Mouse (Mus musculus): ENCODE data around the gene Insrr. TPM values are rescaled to one million over a fixed set of nuclear protein-coding genes. Genes with fewer than 3 reads are reported as not detected.
"Not testable (repeated sequence)": the region's sequence is repeated elsewhere in the genome, so short reads cannot be mapped to it uniquely, and the experiment has no call there.

Insrr gene
- polyA plus RNA-seq, 1 experiment from 2014 or later = 1.4 TPM

DNA sequence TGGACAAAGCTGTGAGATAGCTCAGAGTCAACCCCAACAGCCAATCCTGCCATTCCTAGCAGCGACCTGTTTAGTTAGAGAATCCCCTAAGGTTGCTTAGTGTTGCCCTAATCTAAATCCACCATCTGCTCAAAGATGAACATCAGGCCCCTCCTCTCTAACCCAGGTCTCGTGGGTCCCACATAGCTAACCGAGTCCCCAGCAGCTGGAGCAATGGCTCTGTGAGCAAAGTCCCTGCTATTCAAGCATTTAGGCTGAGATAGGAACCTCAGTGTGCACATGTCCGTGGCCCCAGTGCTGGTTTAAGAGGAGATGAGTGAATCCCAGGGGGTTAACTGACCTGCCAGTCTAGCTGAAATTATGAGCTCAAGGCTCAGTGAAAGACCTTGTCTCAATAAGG, 49.4 kb downstream of the Insrr start:
- 70% methylated on average over 4 of the region's 4 CpGs for WGBS
- no peak overlapping the region for H3K4me2 ChIP-seq
- no peak overlapping the region for H3K4me3 ChIP-seq
- H3K9ac ChIP-seq = no peak overlapping the region
- no peaks in the 10 kb centered on the region for H3K27me3 ChIP-seq
- H3K36me3 ChIP-seq = no peaks in the 10 kb centered on the region
- H3K27ac ChIP-seq = no peak overlapping the region
- H3K9me3 ChIP-seq = no peaks in the 10 kb centered on the region
- ATAC-seq (ENCODE audit: low FRiP score) = no peak
- H3K4me1 ChIP-seq (replicated peaks) = no peaks in the 10 kb centered on the region

GRCm38 (mm10) chr3:87846650-87847110, 49.9 kb downstream of the Insrr start, which contains the start of gene Sh2d2a:
TSS of gene Sh2d2a (plus strand) at chr3:87846755.
- Histone ChIP-seq H3K4me2 (no peak within 1 kb of the TSS), H3K9ac (no peak within 1 kb of the TSS), H3K9me3 (no peaks in the 10 kb centered on the region), H3K4me1 (replicated peaks) (no peaks in the 10 kb centered on the region), H3K4me3 (no peak within 1 kb of the TSS), H3K27ac (no peak within 1 kb of the TSS), H3K27me3 (no peaks in the 10 kb centered on the region), H3K36me3 (no peaks in the 10 kb centered on the region)
- 89% methylated on average over 7 of the region's 7 CpGs for WGBS
- ATAC-seq (ENCODE audit: low FRiP score) = no peak

DNA sequence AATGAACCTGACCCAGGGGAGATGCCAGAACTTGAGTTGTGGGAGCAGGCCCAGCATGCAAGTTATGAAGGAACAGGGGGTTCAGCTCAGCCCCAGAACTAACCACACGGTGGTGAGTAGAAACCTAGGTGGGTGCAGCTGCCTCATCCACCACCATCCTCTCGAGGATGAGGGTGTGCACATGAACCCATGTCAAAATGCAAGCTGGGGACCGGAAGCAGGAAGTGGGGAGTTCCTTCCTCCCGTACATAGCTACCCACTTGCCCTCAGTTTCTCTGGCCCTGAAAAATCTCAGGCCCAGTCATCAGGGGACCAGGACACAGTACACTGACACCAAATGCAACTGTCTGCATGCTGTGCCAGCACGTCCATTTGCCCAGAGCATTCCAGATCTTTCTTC, 50.9 kb downstream of the Insrr start:
- WGBS = 78% methylated on average over 5 of the region's 5 CpGs
- H3K27me3 ChIP-seq = no peaks in the 10 kb centered on the region
- ATAC-seq (ENCODE audit: low FRiP score) = no peak
- H3K4me1 ChIP-seq (replicated peaks) = no peaks in the 10 kb centered on the region
- no peaks in the 10 kb centered on the region for H3K9me3 ChIP-seq
- no peak overlapping the region for H3K9ac ChIP-seq
- H3K36me3 ChIP-seq = no peaks in the 10 kb centered on the region
- no peak overlapping the region for H3K4me3 ChIP-seq
- H3K4me2 ChIP-seq = no peak overlapping the region
- no peak overlapping the region for H3K27ac ChIP-seq

- peaks cover 9% of the 10 kb centered on the region for H3K4me1 ChIP-seq (replicated peaks)
- no peaks in the 10 kb centered on the region for H3K9me3 ChIP-seq
- H3K27ac ChIP-seq = no peak overlapping the region
- H3K27me3 ChIP-seq = no peaks in the 10 kb centered on the region
- H3K36me3 ChIP-seq = no peaks in the 10 kb centered on the region
- WGBS = 84% methylated on average over 14 of the region's 14 CpGs
- no peak for ATAC-seq (ENCODE audit: low FRiP score)
- H3K9ac ChIP-seq = no peak overlapping the region
- no peak overlapping the region for H3K4me3 ChIP-seq
- no peak overlapping the region for H3K4me2 ChIP-seq
Observed at GRCm38 (mm10) chr3:87849117-87849516, 52.4 kb downstream of the Insrr start.

DNA sequence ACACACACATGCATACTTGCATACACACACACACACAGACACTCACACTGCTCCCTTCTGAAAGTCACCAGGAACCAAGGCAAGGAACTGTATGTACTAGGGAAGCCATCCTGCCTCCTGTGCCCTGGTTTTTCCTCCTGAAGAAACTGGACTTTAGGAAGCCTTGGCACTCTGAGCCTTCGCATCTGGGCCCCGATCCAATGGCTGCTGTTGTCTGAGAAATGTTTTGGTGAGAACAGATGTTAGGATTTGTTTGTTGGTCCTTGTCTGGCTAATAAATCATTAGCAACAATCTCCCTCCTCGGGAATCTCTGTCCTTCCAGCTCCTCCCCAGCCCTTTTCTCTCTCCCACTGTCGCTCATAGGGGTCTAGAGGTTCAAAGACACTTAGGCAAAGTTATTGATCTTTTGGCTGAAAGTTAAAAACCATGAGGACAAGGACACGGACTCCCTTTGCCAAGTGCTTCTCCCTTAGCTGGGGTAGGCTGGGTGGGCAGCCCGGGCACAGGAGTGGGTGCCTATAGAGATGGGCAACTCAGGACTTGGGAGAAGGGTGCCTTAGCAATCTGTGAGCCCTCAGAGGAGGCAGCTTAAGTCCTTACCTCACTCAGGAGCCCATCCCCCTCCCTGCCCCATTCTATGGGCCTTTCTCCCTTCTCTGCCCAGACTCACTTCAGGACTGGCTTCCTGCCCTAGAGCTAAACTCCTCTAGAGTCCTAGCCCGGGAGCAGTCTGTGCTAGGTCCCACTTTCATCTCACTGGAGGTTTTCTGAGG, 58.2 kb downstream of the Insrr start:
- peak overlapping the region; percentile 3; the same call in 1 of the 2 replicates for H3K27ac ChIP-seq
- H3K4me3 ChIP-seq = no peak overlapping the region
- H3K4me1 ChIP-seq (replicated peaks) = peaks cover 16% of the 10 kb centered on the region
- 0 out of 2 replicates have a peak overlapping the region, but pooled peaks have one; percentile 5 for H3K9ac ChIP-seq
- H3K4me2 ChIP-seq = no peak overlapping the region
- 64% methylated on average over 7 of the region's 7 CpGs for WGBS
- H3K36me3 ChIP-seq = peaks cover 38% of the 10 kb centered on the region
- no peaks in the 10 kb centered on the region for H3K27me3 ChIP-seq
- H3K9me3 ChIP-seq = no peaks in the 10 kb centered on the region
- no peak for ATAC-seq (ENCODE audit: low FRiP score)

DNA sequence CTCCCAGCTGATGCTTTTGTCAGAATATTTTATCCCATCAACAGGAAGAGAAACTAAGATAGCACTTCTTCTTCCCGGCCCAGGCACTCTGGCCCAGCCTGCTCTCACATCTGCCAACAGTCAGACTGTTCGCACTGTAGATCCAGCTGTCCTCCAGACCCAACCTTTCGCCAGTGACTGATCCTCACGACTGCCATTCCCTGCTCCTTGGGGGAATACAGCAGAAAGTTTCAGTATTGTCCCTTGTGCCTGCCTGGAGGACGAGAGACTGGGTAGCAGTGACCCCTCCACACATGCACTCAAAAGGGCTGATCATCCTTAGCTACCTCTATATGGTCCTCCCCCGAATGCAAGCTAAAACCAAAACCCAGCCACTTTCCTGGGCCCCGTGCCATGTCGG, 59.2 kb downstream of the Insrr start:
- Histone ChIP-seq H3K4me1 (replicated peaks) (peaks cover 16% of the 10 kb centered on the region), H3K4me2 (no peak overlapping the region), H3K27me3 (no peaks in the 10 kb centered on the region), H3K36me3 (peaks cover 41% of the 10 kb centered on the region), H3K4me3 (no peak overlapping the region), H3K9me3 (no peaks in the 10 kb centered on the region), H3K27ac (no peak overlapping the region), H3K9ac (no peak overlapping the region)
- ATAC-seq (ENCODE audit: low FRiP score) = no peak
- WGBS = 90% methylated on average over 8 of the region's 8 CpGs

- H3K36me3 ChIP-seq = peaks cover 57% of the 10 kb centered on the region
- 93% methylated on average over 8 of the region's 8 CpGs for WGBS
- H3K9ac ChIP-seq = no peak overlapping the region
- ATAC-seq (ENCODE audit: low FRiP score) = no peak
- H3K27me3 ChIP-seq = no peaks in the 10 kb centered on the region
- H3K4me1 ChIP-seq (replicated peaks) = peaks cover 16% of the 10 kb centered on the region
- H3K4me2 ChIP-seq = no peak overlapping the region
- H3K9me3 ChIP-seq = no peaks in the 10 kb centered on the region
- no peak overlapping the region for H3K4me3 ChIP-seq
- H3K27ac ChIP-seq = no peak overlapping the region
Observed at GRCm38 (mm10) chr3:87857666-87858065, 60.9 kb downstream of the Insrr start.

GRCm38 (mm10) chr3:87859813-87860212, 63.1 kb downstream of the Insrr start:
- no peaks in the 10 kb centered on the region for H3K27me3 ChIP-seq
- no peak overlapping the region for H3K27ac ChIP-seq
- 30% methylated on average over 3 of the region's 3 CpGs for WGBS
- H3K9me3 ChIP-seq = no peaks in the 10 kb centered on the region
- no peak overlapping the region for H3K9ac ChIP-seq
- H3K4me1 ChIP-seq (replicated peaks) = 0 out of 2 replicates have a peak, but pooled peaks cover 6% of the 10 kb centered on the region
- peaks cover 73% of the 10 kb centered on the region for H3K36me3 ChIP-seq
- 0 out of 2 replicates have a peak, but pooled peaks have one; percentile 49 for ATAC-seq (ENCODE audit: low FRiP score)
- H3K4me2 ChIP-seq = no peak overlapping the region
- H3K4me3 ChIP-seq = no peak overlapping the region

DNA sequence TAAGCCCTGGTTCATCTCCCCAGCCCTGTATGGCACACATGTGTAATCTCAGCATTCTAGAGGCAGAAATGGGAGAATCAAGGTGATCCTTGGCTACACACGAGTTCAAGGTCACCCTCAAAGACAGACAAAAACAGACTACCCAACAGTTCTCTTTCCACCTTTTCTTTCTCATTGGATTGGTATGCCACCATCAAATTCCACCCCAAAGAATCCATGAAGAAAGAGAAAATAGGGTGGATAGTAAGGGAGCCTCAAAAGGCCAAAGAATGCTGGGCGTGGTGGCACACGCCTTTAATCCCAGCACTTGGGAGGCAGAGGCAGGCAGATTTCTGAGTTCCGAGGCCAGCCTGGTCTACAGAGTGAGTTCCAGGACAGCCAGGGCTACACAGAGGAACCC, 67.4 kb downstream of the Insrr start:
- H3K4me2 ChIP-seq; H3K4me1 ChIP-seq (replicated peaks); H3K9me3 ChIP-seq; H3K27me3 ChIP-seq; H3K9ac ChIP-seq; ATAC-seq (ENCODE audit: low FRiP score); H3K4me3 ChIP-seq; H3K27ac ChIP-seq: not testable (repeated sequence)
- WGBS = 91% methylated on average over 4 of the region's 4 CpGs
- H3K36me3 ChIP-seq = peaks cover 81% of the 10 kb centered on the region

Other genes starting within 250 kb of the Insrr start
- 22.8 and 24.6 TPM in 2 replicates for gene Arhgef11, start 179.4 kb upstream of the Insrr start, polyA plus RNA-seq (2015; fragmentation: Nextera tagmentation; extraction: Ambion mirVana)
- 0.43 and 0.71 TPM in 2 replicates for gene Lrrc71, start 48.3 kb upstream of the Insrr start, polyA plus RNA-seq (2015; fragmentation: Nextera tagmentation; extraction: Ambion mirVana)
- gene Ntrk1, start 1.8 kb upstream of the Insrr start, polyA plus RNA-seq (2015; fragmentation: Nextera tagmentation; extraction: Ambion mirVana) = 29.2 and 40.2 TPM in 2 replicates
- 9.8 and 11.0 TPM in 2 replicates for gene Pear1, start 27.4 kb downstream of the Insrr start, polyA plus RNA-seq (2015; fragmentation: Nextera tagmentation; extraction: Ambion mirVana)
- gene Sh2d2a, start 49.8 kb downstream of the Insrr start, polyA plus RNA-seq (2015; fragmentation: Nextera tagmentation; extraction: Ambion mirVana) = not detected in 2 replicates
- 15.5 and 15.6 TPM in 2 replicates for gene Prcc, start 88.7 kb downstream of the Insrr start, polyA plus RNA-seq (2015; fragmentation: Nextera tagmentation; extraction: Ambion mirVana)
- 139 and 155 TPM in 2 replicates for gene Hdgf, start 109.4 kb downstream of the Insrr start, polyA plus RNA-seq (2015; fragmentation: Nextera tagmentation; extraction: Ambion mirVana)
- gene Mrpl24, start 122.6 kb downstream of the Insrr start, polyA plus RNA-seq (2015; fragmentation: Nextera tagmentation; extraction: Ambion mirVana) = 63.9 and 70.1 TPM in 2 replicates
- 40.1 and 40.7 TPM in 2 replicates for gene Isg20l2, start 133.4 kb downstream of the Insrr start, polyA plus RNA-seq (2015; fragmentation: Nextera tagmentation; extraction: Ambion mirVana)
- 19.3 and 20.7 TPM in 2 replicates for gene Rrnad1, start 133.8 kb downstream of the Insrr start, polyA plus RNA-seq (2015; fragmentation: Nextera tagmentation; extraction: Ambion mirVana)
- 145 and 148 TPM in 2 replicates for gene Crabp2, start 151.7 kb downstream of the Insrr start, polyA plus RNA-seq (2015; fragmentation: Nextera tagmentation; extraction: Ambion mirVana)
- gene Nes, start 174.1 kb downstream of the Insrr start, polyA plus RNA-seq (2015; fragmentation: Nextera tagmentation; extraction: Ambion mirVana) = 49.5 and 55.3 TPM in 2 replicates
- 35.8 and 39.8 TPM in 2 replicates for gene Bcan, start 203.3 kb downstream of the Insrr start, polyA plus RNA-seq (2015; fragmentation: Nextera tagmentation; extraction: Ambion mirVana)
- 0.47 and 0.56 TPM in 2 replicates for gene Hapln2, start 230.6 kb downstream of the Insrr start, polyA plus RNA-seq (2015; fragmentation: Nextera tagmentation; extraction: Ambion mirVana)
- 27.4 and 30.6 TPM in 2 replicates for gene Gpatch4, start 246.2 kb downstream of the Insrr start, polyA plus RNA-seq (2015; fragmentation: Nextera tagmentation; extraction: Ambion mirVana)